Mouse (Mus musculus) CH12.LX (cell line): ENCODE results near the gene Gm20388. TPM values are rescaled to one million over a fixed set of nuclear protein-coding genes. Genes with fewer than 3 reads are reported as not detected.

Experiments used
- DNase-seq: peaks from one replicate; pipeline ENCODE4 v3.0.0-alpha.2; 2013; ENCODE audit errors: extremely low read depth
- H3K27ac ChIP-seq: 2 replicates; pipeline ENCODE4 v1.5.1; 2012; ENCODE audit warnings: low read depth, mild to moderate bottlenecking, control low read depth, moderate library complexity; ENCODE audit not compliant: insufficient read depth
- H3K27me3 ChIP-seq: replicated peaks from 2 replicates; pipeline ENCODE3; 2012; ENCODE audit warnings: inconsistent platforms
- H3K36me3 ChIP-seq, 2 experiments: replicated peaks in 1 of 2; 2 replicates each; pipeline versions ENCODE3 to v1.6.1; 2012; ENCODE audit warnings: inconsistent platforms in 1 of 2, low read length in 1 of 2, mild to moderate bottlenecking in 1 of 2, mixed read lengths in 1 of 2, moderate library complexity in 1 of 2; ENCODE audit not compliant: control insufficient read depth in 1 of 2, insufficient read depth in 1 of 2
- H3K4me1 ChIP-seq, 2 experiments: 2 replicates each; pipeline ENCODE4 v1.6.1; 2012; ENCODE audit warnings: inconsistent platforms in 1 of 2, moderate library complexity in 1 of 2; ENCODE audit not compliant: insufficient read depth in 2 of 2, control insufficient read depth in 1 of 2
- H3K4me2 ChIP-seq: 2 replicates; pipeline ENCODE4 v1.6.1; 2012; ENCODE audit warnings: low read depth, mild to moderate bottlenecking, control low read depth; ENCODE audit not compliant: poor library complexity, insufficient read depth, severe bottlenecking
- H3K4me3 ChIP-seq, 3 experiments: fragments of 150-350 bp in 1 of 3; sonication (generic) in 1 of 3; replicated peaks in 1 of 3; 2 replicates each; pipeline versions ENCODE3 to v1.5.1; 2011 to 2012; ENCODE audit warnings: low read depth in 2 of 3, low read length in 2 of 3, mild to moderate bottlenecking in 2 of 3, moderate library complexity in 2 of 3, control low read depth in 1 of 3, improper control_type of control experiment in 1 of 3, inconsistent platforms in 1 of 3, mixed read lengths in 1 of 3; ENCODE audit not compliant: poor library complexity in 1 of 3
- H3K79me2 ChIP-seq: replicated peaks from 2 replicates; pipeline ENCODE4 v1.6.1; 2012; ENCODE audit warnings: mild to moderate bottlenecking, moderate library complexity; ENCODE audit not compliant: control insufficient read depth, poor library complexity, insufficient read depth, severe bottlenecking; ENCODE audit errors: extremely low read depth
- H3K9ac ChIP-seq: 2 replicates; pipeline ENCODE4 v1.6.1; 2012; ENCODE audit warnings: low read depth, mild to moderate bottlenecking, control low read depth, moderate library complexity; ENCODE audit not compliant: insufficient read depth
- H3K9me3 ChIP-seq: replicated peaks from 2 replicates; pipeline ENCODE3; 2012; ENCODE audit warnings: low read length, inconsistent platforms, mixed read lengths
- CHD2 ChIP-seq: IDR thresholded peaks from 2 replicates; pipeline ENCODE4 v1.6.1; 2011; ENCODE audit warnings: low read length, improper control_type of control experiment
- ETS1 ChIP-seq: conservative IDR thresholded peaks from 2 replicates; pipeline ENCODE4 v1.6.1; 2012; ENCODE audit warnings: low read depth, mild to moderate bottlenecking, inconsistent platforms, low read length, improper control_type of control experiment, moderate library complexity
- HCFC1 ChIP-seq: IDR thresholded peaks from 2 replicates; pipeline ENCODE4 v1.6.1; 2012; ENCODE audit warnings: low read depth, mild to moderate bottlenecking, inconsistent platforms, low read length, improper control_type of control experiment
- JUN ChIP-seq: IDR thresholded peaks from 2 replicates; pipeline ENCODE4 v1.6.1; 2011; ENCODE audit warnings: low read depth, mild to moderate bottlenecking, low read length, improper control_type of control experiment, moderate library complexity; ENCODE audit not compliant: insufficient read depth
- JUND ChIP-seq: conservative IDR thresholded peaks from 2 replicates; pipeline ENCODE4 v1.6.1; 2011; ENCODE audit warnings: low read depth, low read length, improper control_type of control experiment
- KAT2A ChIP-seq: IDR thresholded peaks from 2 replicates; pipeline ENCODE4 v1.6.1; 2012; ENCODE audit warnings: low read length, improper control_type of control experiment, inconsistent platforms; ENCODE audit not compliant: insufficient replicate concordance
- MAZ ChIP-seq: IDR thresholded peaks from 2 replicates; pipeline ENCODE4 v1.6.1; 2012; ENCODE audit warnings: low read depth, mild to moderate bottlenecking, inconsistent platforms, low read length, improper control_type of control experiment, moderate library complexity
- NELFE ChIP-seq: IDR thresholded peaks from 2 replicates; pipeline ENCODE4 v1.6.1; 2011; ENCODE audit warnings: low read depth, low read length, improper control_type of control experiment
- NRF1 ChIP-seq: IDR thresholded peaks from 2 replicates; pipeline ENCODE4 v1.6.1; 2014; ENCODE audit warnings: low read depth, mild to moderate bottlenecking, inconsistent platforms, low read length, improper control_type of control experiment, moderate library complexity
- PAX5 ChIP-seq: IDR thresholded peaks from 2 replicates; pipeline ENCODE4 v1.6.1; 2012; ENCODE audit warnings: low read length, inconsistent platforms, mixed read lengths
- POLR2AphosphoS2 ChIP-seq: IDR thresholded peaks from 2 replicates; pipeline ENCODE4 v1.6.1; 2011; ENCODE audit warnings: low read depth, low read length, improper control_type of control experiment
- RAD21 ChIP-seq: IDR thresholded peaks from 2 replicates; pipeline ENCODE4 v1.6.1; 2011; ENCODE audit warnings: low read depth, mild to moderate bottlenecking, low read length, improper control_type of control experiment, moderate library complexity
- RCOR1 ChIP-seq: conservative IDR thresholded peaks from 2 replicates; pipeline ENCODE4 v1.6.1; 2012; ENCODE audit warnings: low read depth, mild to moderate bottlenecking, inconsistent platforms, low read length, improper control_type of control experiment
- SIN3A ChIP-seq: IDR thresholded peaks from 2 replicates; pipeline ENCODE4 v1.6.1; 2012; ENCODE audit warnings: low read length, improper control_type of control experiment, inconsistent platforms
- USF2 ChIP-seq: conservative IDR thresholded peaks from 2 replicates; pipeline ENCODE4 v1.6.1; 2011; ENCODE audit warnings: low read depth, low read length, improper control_type of control experiment
- ZNF384 ChIP-seq: IDR thresholded peaks from 2 replicates; pipeline ENCODE4 v1.6.1; 2012; ENCODE audit warnings: low read depth, low read length, improper control_type of control experiment, inconsistent platforms
- dilution Hi-C: fragments of 300-500 bp; cut with MboI; formaldehyde crosslinking; loops from 2 replicates; pipeline ENCODE4 v1.14.3; 2020; ENCODE audit warnings: low sequenced_read_pairs; ENCODE audit not compliant: extremely low pct_unique_long_range_greater_than_20kb, extremely low pct_ligation_motif_present
- in situ Hi-C: fragments of 300-500 bp; cut with MboI; formaldehyde crosslinking; loops from 3 replicates; pipeline ENCODE4 v1.14.3; 2019; ENCODE audit warnings: low sequenced_read_pairs, low pct_ligation_motif_present, low pct_unique_long_range_greater_than_20kb, mixed read lengths
- polyA plus RNA-seq: library from polyadenylated mRNA; unstranded; fragments of >175 nt; gene quantifications from 2 replicates; pipeline ENCODE4 v1.2.1, GENCODE M21; 2012; ENCODE audit warnings: low read depth; ENCODE audit not compliant: insufficient read length
- total RNA-seq, 2 experiments: library from RNA; depleted of rRNA; stranded (reverse); fragments of 300-350 nt in 1 of 2; fragments of >200 nt in 1 of 2; gene quantifications; 2 replicates each; pipeline ENCODE4 v1.2.3; 2012 to 2014

The Gm20388 gene
- total and polyA plus RNA-seq, 3 experiments = 14.8 to 26.3 (median 22.2) TPM

- Histone ChIP-seq H3K27ac (no peak overlapping the region), H3K4me2 (no peak overlapping the region), H3K79me2 (no peaks in the 10 kb centered on the region), H3K9me3 (no peaks in the 10 kb centered on the region), H3K4me1 (peaks cover 16 to 25% of the 10 kb centered on the region in 2 experiments), H3K9ac (no peak overlapping the region), H3K36me3 (no peaks in the 10 kb centered on the region), H3K4me3 (peak overlapping the region in 1 of 3 experiments; percentile 8), H3K27me3 (peaks cover 25% of the 10 kb centered on the region)
- in situ Hi-C loops (no loop called here), dilution Hi-C loops (no loop called here)
- TF ChIP-seq JUN (no peak), NRF1 (no peak), RAD21 (no peak), RCOR1 (no peak), ZNF384 (no peak), ETS1 (no peak), NELFE (no peak), HCFC1 (no peak), JUND (no peak), POLR2AphosphoS2 (no peak), USF2 (no peak), SIN3A (no peak)
- no peak for DNase-seq
Measured at GRCm38 (mm10) chr8:122058951-122059350, 2148.3 kb downstream of the Gm20388 start.

GRCm38 (mm10) chr8:122062508-122063223 lies 2152.0 kb downstream of the Gm20388 start:
- H3K9me3 ChIP-seq = no peaks in the 10 kb centered on the region
- in situ Hi-C loops (no loop called here), dilution Hi-C loops (no loop called here)
- TF ChIP-seq MAZ (no peak), KAT2A (no peak), JUND (no peak), CHD2 (no peak), PAX5 (no peak)
- H3K36me3 ChIP-seq = no peaks in the 10 kb centered on the region
- H3K4me2 ChIP-seq = no peak overlapping the region
- DNase-seq = no peak
- H3K4me3 ChIP-seq = no peak overlapping the region
- peaks cover 19% of the 10 kb centered on the region for H3K27me3 ChIP-seq
- H3K79me2 ChIP-seq = no peaks in the 10 kb centered on the region
- H3K27ac ChIP-seq = no peak overlapping the region
- no peak overlapping the region for H3K9ac ChIP-seq
- H3K4me1 ChIP-seq = peaks cover 25 to 28% of the 10 kb centered on the region in 2 experiments
